Mouse (Mus musculus): ENCODE data around the gene Lrp2.
"Not testable (repeated sequence)": the region's sequence is repeated elsewhere in the genome, so short reads cannot be mapped to it uniquely, and the experiment has no call there.

The Lrp2 gene

DNA sequence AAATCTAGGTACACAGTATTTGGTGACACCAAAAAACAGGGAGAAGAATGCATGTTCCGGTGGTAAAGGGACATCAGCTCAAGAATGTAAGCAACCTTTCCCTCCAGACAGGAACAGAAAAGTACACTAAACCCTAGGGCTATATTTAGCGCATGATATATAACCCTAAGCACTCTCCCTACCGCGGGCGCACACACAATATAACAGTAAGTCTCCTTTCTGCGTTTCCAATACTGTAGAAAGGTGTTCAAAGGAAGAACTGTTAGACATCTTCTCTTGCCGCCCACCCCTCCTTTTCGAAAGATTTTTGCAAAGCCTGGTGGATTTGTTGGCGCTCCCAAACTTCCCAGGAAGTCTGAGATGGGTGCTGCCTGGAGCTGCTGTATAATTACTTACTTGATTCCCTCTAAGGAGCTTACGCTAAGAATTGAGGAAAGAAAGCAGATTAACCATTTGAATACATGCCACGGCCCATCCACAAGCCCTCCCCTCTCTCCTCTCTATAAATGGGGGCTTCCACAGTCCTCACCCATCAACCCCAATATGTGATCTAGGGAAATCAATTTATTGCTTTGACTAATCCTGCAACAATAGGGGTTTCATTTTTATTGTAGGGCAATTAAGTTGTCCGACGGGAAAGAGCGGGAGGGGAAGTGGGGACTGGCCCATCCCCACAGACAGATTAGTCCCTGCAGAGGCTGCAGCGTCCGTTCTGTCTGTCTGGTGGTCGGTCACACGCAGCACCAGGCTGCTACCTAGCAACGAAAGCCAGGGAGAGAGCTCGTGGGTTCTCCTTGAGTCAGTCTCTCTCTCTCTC is 1.5 kb downstream of the Lrp2 start:
- no peak for DNase-seq (ENCODE audit: low spot score in 2 of 2)

DNA sequence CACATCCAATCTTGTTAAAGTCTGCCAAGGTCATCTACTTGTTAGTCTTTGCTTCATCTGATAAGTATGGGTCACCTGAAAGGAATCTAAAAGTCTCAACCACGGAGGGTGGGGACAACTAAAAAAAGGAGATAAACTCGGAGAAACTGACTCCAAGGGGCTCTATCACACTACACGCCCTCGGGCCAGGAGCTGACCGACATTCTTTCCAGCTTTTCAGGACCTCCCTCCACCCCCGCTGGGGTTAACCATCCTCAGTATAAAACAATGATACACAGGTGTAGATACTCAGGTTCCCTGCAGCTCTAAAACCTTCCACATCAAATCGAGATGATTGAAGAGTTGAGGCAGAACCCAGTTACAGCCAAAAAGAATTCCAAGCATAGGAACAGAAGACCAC is 3.0 kb downstream of the Lrp2 start:
- no peak for DNase-seq (ENCODE audit: low spot score in 2 of 2)

- DNase-seq (ENCODE audit: low spot score in 2 of 2): not testable (repeated sequence)
Measured at GRCm38 (mm10) chr2:69582068-69582467, 3.8 kb downstream of the Lrp2 start.

- no peak for DNase-seq (ENCODE audit: low spot score in 2 of 2)
Measured at GRCm38 (mm10) chr2:69580091-69580490, 5.8 kb downstream of the Lrp2 start.

- no peak for DNase-seq (ENCODE audit: low spot score in 2 of 2)
Measured at GRCm38 (mm10) chr2:69578206-69578605, 7.7 kb downstream of the Lrp2 start.

DNA sequence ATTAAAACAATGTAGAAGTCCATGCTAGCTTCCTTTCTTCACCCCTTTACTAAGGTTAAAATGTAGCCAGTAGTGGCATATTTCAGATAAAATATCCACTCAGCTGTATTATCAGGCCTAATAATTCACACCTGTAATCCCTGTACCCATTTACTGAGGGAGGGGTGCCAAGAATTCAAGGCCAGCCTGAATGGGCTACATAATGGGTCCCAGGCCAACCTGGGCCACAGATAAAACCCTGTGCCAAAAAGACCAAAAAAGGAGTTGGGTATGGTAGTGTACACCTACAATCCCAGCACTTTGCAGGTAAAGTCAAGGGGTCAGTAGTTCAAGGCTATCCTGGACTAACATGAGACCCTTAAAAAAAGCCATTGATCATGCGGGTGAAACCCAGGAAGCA is 9.3 kb downstream of the Lrp2 start:
- no peak for DNase-seq (ENCODE audit: low spot score in 2 of 2)

- no peak for DNase-seq (ENCODE audit: low spot score in 2 of 2)
Measured at GRCm38 (mm10) chr2:69574934-69575333, 10.9 kb downstream of the Lrp2 start.

DNA sequence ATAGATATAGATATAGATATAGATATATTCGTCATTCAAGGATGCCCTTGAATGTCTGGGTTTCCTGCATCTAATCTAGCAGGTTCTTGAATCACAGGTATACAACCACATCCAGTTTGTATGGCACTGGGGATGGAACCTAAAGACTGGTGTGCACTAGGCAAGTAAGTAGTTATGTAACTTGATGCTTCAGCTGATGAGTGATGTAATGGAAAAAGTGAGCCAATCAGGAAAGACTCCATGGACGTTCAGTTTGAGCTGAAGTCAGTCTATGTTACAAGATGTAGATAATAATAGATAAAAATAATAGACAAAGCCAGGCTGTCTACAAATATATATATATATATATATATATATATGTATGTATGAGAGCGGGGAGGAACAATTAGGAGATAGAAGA is 11.6 kb downstream of the Lrp2 start:
- no peak for DNase-seq (ENCODE audit: low spot score in 2 of 2)

DNA sequence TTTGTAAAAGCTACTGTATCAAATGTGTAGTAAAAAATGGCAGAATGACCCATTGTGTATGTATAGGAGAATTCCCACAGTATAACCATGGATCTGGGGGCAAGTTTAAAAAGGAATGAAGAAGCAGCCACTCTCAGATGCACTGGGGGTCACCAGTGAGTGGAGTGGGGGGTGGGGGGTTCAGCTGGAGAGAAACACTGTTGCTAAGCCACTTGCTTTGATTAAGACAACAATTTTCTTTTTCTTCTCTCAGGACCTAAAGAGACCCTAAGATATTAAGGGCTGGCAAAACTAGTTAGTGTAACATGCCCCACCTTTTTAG is 12.2 kb downstream of the Lrp2 start:
- no peak for DNase-seq (ENCODE audit: low spot score in 2 of 2)

- DNase-seq (ENCODE audit: low spot score in 2 of 2): no peak
Measured at GRCm38 (mm10) chr2:69573038-69573732, 12.7 kb downstream of the Lrp2 start.

DNA sequence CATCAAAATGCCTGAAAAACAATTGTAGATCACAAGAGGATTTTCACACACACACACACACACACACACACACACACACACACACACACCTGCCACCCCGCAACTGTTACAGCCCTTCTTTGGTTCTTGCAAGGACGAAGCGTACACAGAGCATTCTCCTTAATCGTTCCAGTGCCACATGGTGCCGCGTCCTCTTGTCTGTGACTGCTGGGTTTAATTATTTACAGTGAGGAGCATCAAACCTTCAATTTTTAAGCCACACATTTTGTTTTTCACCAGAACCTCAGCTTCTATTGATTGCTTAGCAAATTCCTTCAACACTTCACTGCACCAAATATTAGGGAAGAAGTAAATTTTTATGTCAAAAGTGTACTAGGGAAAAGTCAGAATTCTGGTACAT is 15.3 kb downstream of the Lrp2 start:
- DNase-seq (ENCODE audit: low spot score in 2 of 2): no peak

DNA sequence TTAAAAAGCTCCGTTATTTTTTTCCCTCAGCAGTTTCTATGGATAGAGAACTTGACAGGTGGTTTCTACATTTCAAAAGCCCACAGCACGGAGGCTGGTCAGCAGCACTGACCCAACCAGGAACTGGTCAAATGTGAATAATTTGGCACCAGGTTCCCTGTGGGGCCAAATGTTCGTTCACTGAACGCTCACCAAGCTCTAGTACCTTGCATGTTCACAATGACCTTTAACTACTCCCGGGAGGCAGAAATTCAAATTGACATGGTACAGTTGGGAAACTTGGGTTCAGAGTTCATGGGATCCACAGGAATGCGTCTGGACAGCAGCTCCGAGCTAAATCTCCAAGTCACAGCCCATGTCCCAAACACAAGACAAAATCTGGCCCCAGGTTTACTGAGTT is 19.6 kb downstream of the Lrp2 start:
- no peak for DNase-seq (ENCODE audit: low spot score in 2 of 2)

DNA sequence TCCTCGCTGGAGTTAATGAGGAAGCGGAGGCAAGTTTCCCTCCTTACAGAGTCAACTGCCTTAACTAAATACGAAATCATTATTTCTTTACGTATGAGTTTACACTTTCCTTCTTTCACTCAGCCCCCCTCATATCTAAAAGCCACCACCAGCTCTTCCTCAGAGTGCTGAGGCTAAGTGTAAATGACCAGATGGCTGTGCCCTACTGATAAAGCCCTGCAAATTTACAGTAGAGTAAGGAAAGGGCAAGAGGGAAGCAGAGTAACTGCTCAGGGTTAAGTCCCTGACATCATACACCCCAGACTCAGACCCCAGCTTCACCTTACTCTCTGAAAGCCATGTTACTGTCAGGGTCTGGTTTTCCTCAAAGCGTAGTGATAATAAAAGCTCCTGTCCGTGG is 22.4 kb downstream of the Lrp2 start:
- DNase-seq (ENCODE audit: low spot score in 2 of 2): no peak

DNA sequence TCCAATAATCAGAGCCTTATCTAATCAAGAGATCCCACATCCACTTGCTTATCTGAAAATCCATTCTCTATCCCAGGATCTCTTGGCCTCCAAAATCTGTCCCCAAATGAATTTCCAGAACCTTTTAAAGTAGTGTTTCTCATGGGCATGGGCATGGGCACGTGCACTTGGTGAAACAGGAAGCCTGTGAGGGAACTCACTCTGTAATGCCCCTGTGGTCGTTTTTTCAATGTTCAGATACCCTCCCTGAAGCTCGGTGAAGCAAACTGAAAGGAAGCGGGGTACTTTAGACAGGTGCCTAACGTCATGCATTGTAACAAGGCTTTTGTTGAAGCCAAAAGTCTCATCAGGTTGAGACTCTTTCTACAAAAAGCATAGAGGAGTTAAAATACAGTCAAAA is 23.1 kb downstream of the Lrp2 start:
- DNase-seq (ENCODE audit: low spot score in 2 of 2): no peak

GRCm38 (mm10) chr2:69560221-69560620 is 25.6 kb downstream of the Lrp2 start:
- no peak for DNase-seq (ENCODE audit: low spot score in 2 of 2)

GRCm38 (mm10) chr2:69559380-69559779 is 26.5 kb downstream of the Lrp2 start:
- no peak for DNase-seq (ENCODE audit: low spot score in 2 of 2)

GRCm38 (mm10) chr2:69556686-69557085 is 29.2 kb downstream of the Lrp2 start:
- no peak for DNase-seq (ENCODE audit: low spot score in 2 of 2)

GRCm38 (mm10) chr2:69551639-69552038 is 34.2 kb downstream of the Lrp2 start:
- no peak for DNase-seq (ENCODE audit: low spot score in 2 of 2)

- no peak for DNase-seq (ENCODE audit: low spot score in 2 of 2)
Measured at GRCm38 (mm10) chr2:69546823-69547222, 39.0 kb downstream of the Lrp2 start.

DNA sequence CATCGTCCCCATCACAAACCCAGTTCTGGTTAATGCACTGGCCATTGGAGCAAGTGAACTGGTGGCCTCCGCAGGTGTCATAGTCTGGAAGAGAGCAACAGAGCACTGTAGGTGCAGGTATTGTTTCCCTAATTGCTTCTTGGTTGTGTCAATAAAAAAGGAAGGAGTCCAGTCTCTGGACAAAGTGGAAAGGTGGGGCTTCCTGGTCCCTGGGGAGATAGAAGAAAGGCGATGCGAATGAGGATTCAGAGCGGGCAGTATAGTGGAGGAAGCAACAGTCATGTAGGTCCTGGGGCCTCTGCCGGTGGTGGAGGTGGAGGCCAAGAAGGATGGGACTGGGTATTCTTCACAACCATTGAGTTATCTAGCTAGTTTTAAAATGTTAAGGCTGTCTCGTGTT is 49.8 kb downstream of the Lrp2 start:
- no peak for DNase-seq (ENCODE audit: low spot score in 2 of 2)

DNA sequence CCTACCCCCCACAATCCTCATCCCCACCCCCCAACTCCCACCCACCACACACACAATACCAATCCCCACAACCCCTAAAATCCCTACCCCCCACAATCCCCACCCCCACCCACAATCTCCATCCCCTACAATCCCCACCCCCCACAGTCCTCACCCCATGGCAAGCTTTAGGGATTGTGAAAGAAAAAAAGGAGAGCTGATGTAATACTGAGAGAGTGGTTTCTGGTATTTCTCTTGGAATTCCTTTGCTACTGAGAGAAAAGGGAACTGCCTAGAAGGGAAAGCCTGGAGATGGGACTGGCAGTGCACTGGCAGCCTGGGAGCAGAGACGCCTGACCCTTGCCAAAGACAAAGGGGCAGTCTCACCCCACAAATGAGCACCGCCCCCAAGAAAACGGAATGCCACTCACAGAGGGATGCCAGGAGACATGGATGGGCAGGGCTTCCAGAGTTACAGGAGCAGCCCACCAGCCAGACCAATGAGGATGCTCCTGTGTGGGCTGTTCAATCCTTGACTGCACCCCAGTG is 54.3 kb downstream of the Lrp2 start:
- no peak for DNase-seq (ENCODE audit: low spot score in 2 of 2)

DNA sequence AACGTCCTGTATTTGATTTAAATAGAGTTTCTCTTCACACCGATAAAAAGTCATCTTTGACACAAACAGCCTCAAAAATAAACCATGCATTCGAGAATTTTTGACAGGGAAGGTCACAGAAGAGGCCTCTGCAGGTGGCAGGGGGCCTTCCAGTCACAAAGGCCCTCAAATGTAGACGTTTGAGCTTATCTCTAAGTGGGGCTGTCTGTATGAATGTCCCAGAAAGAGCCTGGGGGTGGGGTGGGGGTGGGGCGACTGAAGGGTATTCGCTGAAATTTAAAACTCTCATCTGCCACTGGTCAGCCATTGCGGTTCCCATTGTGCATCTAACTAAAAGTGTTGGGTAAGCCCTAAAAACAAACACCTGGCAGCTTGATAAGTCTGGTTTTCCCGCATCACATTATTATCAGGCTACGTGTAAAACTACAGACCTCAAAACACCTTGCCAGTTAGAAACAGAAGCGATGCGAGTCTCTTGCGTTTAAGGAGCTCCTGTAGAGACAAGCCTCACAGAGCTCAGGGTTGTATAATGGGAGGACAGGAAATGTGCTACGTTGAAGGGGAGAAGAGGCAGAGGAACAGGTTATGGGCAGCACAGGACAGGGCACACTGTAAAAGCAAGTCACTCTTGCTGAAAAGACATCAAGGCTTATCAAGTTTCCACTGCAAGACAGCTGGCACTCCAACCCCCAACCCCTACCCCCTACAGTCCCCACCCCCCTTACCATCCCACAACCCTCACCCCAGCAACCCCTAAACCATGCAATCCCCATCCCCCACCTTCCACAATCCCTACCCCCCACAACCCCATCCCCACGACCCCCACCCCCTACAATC is 55.0 kb downstream of the Lrp2 start:
- DNase-seq (ENCODE audit: low spot score in 2 of 2): no peak
